Mouse (Mus musculus): Measurements from ENCODE around the gene Bsnd. TPM values are rescaled to one million over a fixed set of nuclear protein-coding genes. Genes with fewer than 3 reads are reported as not detected.

The Bsnd gene
- polyA plus RNA-seq (2012; ENCODE audit: low replicate concordance) = not detected in 2 replicates

DNA sequence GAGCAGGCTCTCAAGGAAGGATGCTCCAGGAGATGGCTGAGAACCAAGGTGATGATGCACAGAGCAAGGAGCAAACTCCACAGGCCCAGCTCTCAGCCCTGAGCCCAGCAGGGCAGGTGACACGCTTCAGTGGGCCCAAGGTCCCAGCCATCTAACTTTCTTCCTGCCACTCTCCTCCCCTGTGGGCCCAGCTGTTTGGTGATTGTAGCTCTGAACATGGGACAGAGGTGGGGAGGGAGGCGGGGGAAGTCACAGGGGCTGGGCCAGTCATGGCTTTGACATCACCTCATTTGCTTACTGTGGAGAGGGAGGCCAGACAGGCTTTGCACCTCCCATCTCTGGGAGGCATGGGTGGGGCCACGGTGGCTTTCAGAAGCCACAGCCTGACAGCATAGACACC is at the start of gene Bsnd:
Gene Bsnd (minus strand): TSS at position 168 of the 400 bp plus-strand sequence.

Other genes with a start within 250 kb of the Bsnd start
- gene Usp24, start 176.1 kb downstream of the Bsnd start, polyA plus RNA-seq (2012; ENCODE audit: low replicate concordance) = 12.9 and 18.7 TPM in 2 replicates
- 0.06 TPM in 1 of 2 replicates, not detected in the other for gene Pcsk9, start 28.0 kb downstream of the Bsnd start, polyA plus RNA-seq (2012; ENCODE audit: low replicate concordance)
- 13.8 and 14.6 TPM in 2 replicates for gene Dhcr24, start 68.8 kb upstream of the Bsnd start, polyA plus RNA-seq (2012; ENCODE audit: low replicate concordance)
- gene Lexm, start 125.0 kb upstream of the Bsnd start, polyA plus RNA-seq (2012; ENCODE audit: low replicate concordance) = not detected in 2 replicates
- not detected in 2 replicates for gene Ttc22, start 130.1 kb upstream of the Bsnd start, polyA plus RNA-seq (2012; ENCODE audit: low replicate concordance)
- 2.2 and 4.6 TPM in 2 replicates for gene Pars2, start 158.8 kb upstream of the Bsnd start, polyA plus RNA-seq (2012; ENCODE audit: low replicate concordance)
- gene Ttc4, start 186.7 kb upstream of the Bsnd start, polyA plus RNA-seq (2012; ENCODE audit: low replicate concordance) = 2.8 and 19.9 TPM in 2 replicates
- 0.23 and 0.28 TPM in 2 replicates for gene Mroh7, start 238.6 kb upstream of the Bsnd start, polyA plus RNA-seq (2012; ENCODE audit: low replicate concordance)
- not detected in 2 replicates for gene Fam151a, start 241.6 kb upstream of the Bsnd start, polyA plus RNA-seq (2012; ENCODE audit: low replicate concordance)